Mouse (Mus musculus): ENCODE results near the gene Ptpn18. TPM values are rescaled to one million over a fixed set of nuclear protein-coding genes. Genes with fewer than 3 reads are reported as not detected.
A peak's percentile ranks its signal among the peaks of the same experiment; 100 is the strongest.

Ptpn18 gene
- total RNA-seq, 2 experiments from 2014 or later: 4.7 to 6.0 TPM

- DNase-seq (ENCODE audit: extremely low spot score in 1 of 2, low spot score in 2 of 2): no peak
- intact Hi-C loops (cut with DNase I): no loop called here
- no peak overlapping the region for H3K27ac ChIP-seq
- TF ChIP-seq CTCF (IDR thresholded peaks at IDR 0.05): no peak
- H3K4me3 ChIP-seq: peak overlapping the region; percentile 53
Observed at GRCm38 (mm10) chr1:34472427-34473300, 13.1 kb downstream of the Ptpn18 start.

GRCm38 (mm10) chr1:34478891-34479655, 19.5 kb downstream of the Ptpn18 start:
- H3K4me3 ChIP-seq: no peak overlapping the region
- intact Hi-C loops (cut with DNase I): no loop called here
- no peak overlapping the region for H3K27ac ChIP-seq
- no peak for DNase-seq (ENCODE audit: extremely low spot score in 1 of 2, low spot score in 2 of 2)
- no peak for TF ChIP-seq CTCF (IDR thresholded peaks at IDR 0.05)

GRCm38 (mm10) chr1:34480801-34481200, 21.2 kb downstream of the Ptpn18 start:
- TF ChIP-seq CTCF (IDR thresholded peaks at IDR 0.05): no peak
- no peak for DNase-seq (ENCODE audit: extremely low spot score in 1 of 2, low spot score in 2 of 2)
- intact Hi-C loops (cut with DNase I): no loop called here
- Histone ChIP-seq H3K4me3 (no peak overlapping the region), H3K27ac (no peak overlapping the region)

- no peak for TF ChIP-seq CTCF (IDR thresholded peaks at IDR 0.05)
- intact Hi-C loops (cut with DNase I): no loop called here
- H3K27ac ChIP-seq: no peak overlapping the region
- no peak overlapping the region for H3K4me3 ChIP-seq
- DNase-seq (ENCODE audit: extremely low spot score in 1 of 2, low spot score in 2 of 2): no peak
Observed at GRCm38 (mm10) chr1:34481920-34482669, 22.5 kb downstream of the Ptpn18 start.

GRCm38 (mm10) chr1:34484470-34484869, 24.9 kb downstream of the Ptpn18 start:
- intact Hi-C loops (cut with DNase I): no loop called here
- H3K27ac ChIP-seq: no peak overlapping the region
- DNase-seq (ENCODE audit: extremely low spot score in 1 of 2, low spot score in 2 of 2): no peak
- H3K4me3 ChIP-seq: no peak overlapping the region
- TF ChIP-seq CTCF (IDR thresholded peaks at IDR 0.05): no peak

GRCm38 (mm10) chr1:34485461-34486188, 26.1 kb downstream of the Ptpn18 start:
- peak; percentile 48 to 54 for DNase-seq (ENCODE audit: extremely low spot score in 1 of 2, low spot score in 2 of 2)
- Histone ChIP-seq H3K27ac (no peak overlapping the region), H3K4me3 (peak overlapping the region; percentile 33)
- TF ChIP-seq CTCF (IDR thresholded peaks at IDR 0.05): peak; percentile 72
- intact Hi-C loops (cut with DNase I): loop anchor here (5.0 kb wide), 1 partner anchor 97 kb away; no protein-coding TSS in a partner anchor

GRCm38 (mm10) chr1:34487383-34487782, 27.8 kb downstream of the Ptpn18 start:
- peak; percentile 9 for TF ChIP-seq CTCF (IDR thresholded peaks at IDR 0.05)
- Histone ChIP-seq H3K27ac (no peak overlapping the region), H3K4me3 (no peak overlapping the region)
- DNase-seq (ENCODE audit: extremely low spot score in 1 of 2, low spot score in 2 of 2): no peak
- intact Hi-C loops (cut with DNase I): loop anchor here (5.0 kb wide), 1 partner anchor 95 kb away; no protein-coding TSS in a partner anchor

- intact Hi-C loops (cut with DNase I): loop anchor here (5.0 kb wide), 1 partner anchor 92 kb away; no protein-coding TSS in a partner anchor
- H3K27ac ChIP-seq: no peak overlapping the region
- no peak overlapping the region for H3K4me3 ChIP-seq
- no peak for DNase-seq (ENCODE audit: extremely low spot score in 1 of 2, low spot score in 2 of 2)
- no peak for TF ChIP-seq CTCF (IDR thresholded peaks at IDR 0.05)
Observed at GRCm38 (mm10) chr1:34489852-34490541, 30.4 kb downstream of the Ptpn18 start.

GRCm38 (mm10) chr1:34491480-34491879, 31.9 kb downstream of the Ptpn18 start:
- H3K27ac ChIP-seq: no peak overlapping the region
- H3K4me3 ChIP-seq: no peak overlapping the region
- intact Hi-C loops (cut with DNase I): no loop called here
- no peak for DNase-seq (ENCODE audit: extremely low spot score in 1 of 2, low spot score in 2 of 2)
- TF ChIP-seq CTCF (IDR thresholded peaks at IDR 0.05): no peak

GRCm38 (mm10) chr1:34502991-34503390, 43.4 kb downstream of the Ptpn18 start:
- DNase-seq (ENCODE audit: extremely low spot score in 1 of 2, low spot score in 2 of 2): no peak
- Histone ChIP-seq H3K4me3 (no peak overlapping the region), H3K27ac (no peak overlapping the region)
- intact Hi-C loops (cut with DNase I): no loop called here
- TF ChIP-seq CTCF (IDR thresholded peaks at IDR 0.05): no peak
